Mouse (Mus musculus) cerebellum, adult 2 months (tissue): Measurements from ENCODE around the gene Tmem131. TPM values are rescaled to one million over a fixed set of nuclear protein-coding genes. Genes with fewer than 3 reads are reported as not detected.

Source experiments
- DNase-seq, 2 experiments: peaks; one replicate each; pipeline ENCODE4 v3.0.0; 2021
- H3K27ac ChIP-seq: fragments of 200-500 bp; 2 replicates; pipeline ENCODE4 v1.5.1; 2012; ENCODE audit warnings: low read length, control low read depth, inconsistent platforms; ENCODE audit not compliant: insufficient read depth
- H3K27me3 ChIP-seq: fragments of 200-500 bp; 2 replicates; pipeline ENCODE4 v1.6.1; 2012; ENCODE audit warnings: inconsistent platforms, mild to moderate bottlenecking, low read length, moderate library complexity; ENCODE audit not compliant: control insufficient read depth, insufficient read depth
- H3K4me1 ChIP-seq: fragments of 200-500 bp; 2 replicates; pipeline ENCODE4 v1.6.1; 2011; ENCODE audit warnings: low read length; ENCODE audit not compliant: control insufficient read depth, insufficient read depth
- H3K4me3 ChIP-seq: fragments of 200-500 bp; replicated peaks from 2 replicates; pipeline ENCODE3; 2011; ENCODE audit warnings: mild to moderate bottlenecking, low read depth, low read length, control low read depth; ENCODE audit not compliant: insufficient read depth
- CTCF ChIP-seq: fragments of 200-500 bp; IDR thresholded peaks from 2 replicates; pipeline ENCODE4 v1.5.1; 2011; ENCODE audit warnings: low read depth, mild to moderate bottlenecking, control low read depth, low read length, moderate library complexity, borderline replicate concordance; ENCODE audit not compliant: insufficient read depth
- POLR2A ChIP-seq: fragments of 200-500 bp; IDR thresholded peaks from 2 replicates; pipeline ENCODE4 v1.6.1; 2011; ENCODE audit warnings: low read length, control low read depth, borderline replicate concordance; ENCODE audit not compliant: insufficient read depth
- WGBS: fragments of 180-500 bp; shearing (Covaris S2); methylation state at CpG from one replicate; pipeline ENCODE4 v1.1.7; 2018; 5-methylcytosine and 5-hydroxymethylcytosine counted together
- polyA plus RNA-seq: library from polyadenylated mRNA; depleted of rRNA; stranded (reverse); fragments of >200 nt; gene quantifications from 2 replicates; pipeline ENCODE4 v1.2.3, GENCODE M21; 2012

The Tmem131 gene
- polyA plus RNA-seq, 1 experiment, result 31.4 TPM

- H3K4me1 ChIP-seq, result no peaks in the 10 kb centered on the region
These were observed 40.3 kb upstream of the Tmem131 start for GRCm38 (mm10) chr1:36983754-36984153.

GRCm38 (mm10) chr1:36982191-36982961 is 38.9 kb upstream of the Tmem131 start:
- WGBS, result 84% methylated on average over 9 of the region's 9 CpGs
- no peak for TF ChIP-seq CTCF
- no peak for TF ChIP-seq POLR2A
- H3K4me3 ChIP-seq, result no peak overlapping the region

More at GRCm38 (mm10) chr1:36983754-36984153, 40.3 kb upstream of the Tmem131 start:
- Histone ChIP-seq H3K4me3 (no peak overlapping the region), H3K27me3 (no peaks in the 10 kb centered on the region), H3K27ac (no peak overlapping the region)
- TF ChIP-seq POLR2A (no peak), CTCF (no peak)
- WGBS, result 58% methylated on average over 4 of the region's 4 CpGs
- DNase-seq, result no peak

GRCm38 (mm10) chr1:36976770-36977169 is 33.3 kb upstream of the Tmem131 start:
- Histone ChIP-seq H3K4me1 (no peaks in the 10 kb centered on the region), H3K4me3 (no peak overlapping the region), H3K27ac (no peak overlapping the region), H3K27me3 (no peaks in the 10 kb centered on the region)
- 77% methylated on average over 4 of the region's 4 CpGs for WGBS
- no peak for TF ChIP-seq CTCF
- no peak for TF ChIP-seq POLR2A
- no peak for DNase-seq

More at GRCm38 (mm10) chr1:36982191-36982961, 38.9 kb upstream of the Tmem131 start:
- Histone ChIP-seq H3K27ac (no peak overlapping the region), H3K4me1 (no peaks in the 10 kb centered on the region), H3K27me3 (no peaks in the 10 kb centered on the region)
- no peak for DNase-seq

GRCm38 (mm10) chr1:36970918-36971617 is 27.6 kb upstream of the Tmem131 start:
- WGBS, result 88% methylated on average over 3 of the region's 3 CpGs
- no peaks in the 10 kb centered on the region for H3K27me3 ChIP-seq
- no peak overlapping the region for H3K27ac ChIP-seq
- no peak overlapping the region for H3K4me3 ChIP-seq
- no peak for DNase-seq
- TF ChIP-seq CTCF (no peak), POLR2A (no peak)
- no peaks in the 10 kb centered on the region for H3K4me1 ChIP-seq

GRCm38 (mm10) chr1:36965831-36966230 is 22.4 kb upstream of the Tmem131 start:
- 88% methylated on average over 5 of the region's 5 CpGs for WGBS
- Histone ChIP-seq H3K4me3 (no peak overlapping the region), H3K27ac (no peak overlapping the region), H3K27me3 (no peaks in the 10 kb centered on the region), H3K4me1 (no peaks in the 10 kb centered on the region)
- peak in 1 of 2 experiments; percentile 4 for DNase-seq
- TF ChIP-seq CTCF, result no peak
- no peak for TF ChIP-seq POLR2A

- Histone ChIP-seq H3K4me1 (no peaks in the 10 kb centered on the region), H3K27me3 (no peaks in the 10 kb centered on the region), H3K4me3 (no peak overlapping the region), H3K27ac (no peak overlapping the region)
- TF ChIP-seq POLR2A (no peak), CTCF (no peak)
- DNase-seq, result no peak
- WGBS, result 65% methylated on average over 10 of the region's 10 CpGs
These were observed 19.1 kb upstream of the Tmem131 start for GRCm38 (mm10) chr1:36962379-36963176.

GRCm38 (mm10) chr1:36960509-36961222 is 17.2 kb upstream of the Tmem131 start:
- no peaks in the 10 kb centered on the region for H3K27me3 ChIP-seq
- no peak for DNase-seq
- WGBS, result 92% methylated on average over 16 of the region's 16 CpGs
- H3K4me1 ChIP-seq, result no peaks in the 10 kb centered on the region
- no peak overlapping the region for H3K4me3 ChIP-seq
- no peak for TF ChIP-seq POLR2A
- no peak for TF ChIP-seq CTCF
- no peak overlapping the region for H3K27ac ChIP-seq
